Mouse (Mus musculus) neural tube, embryonic 10.5 days (tissue): Measurements from ENCODE around the gene Itga6.

ENCODE experiments used
- DNase-seq: peaks from one replicate; pipeline ENCODE4 v3.0.0-alpha.2; 2017; ENCODE audit warnings: low spot score; ENCODE audit errors: extremely low spot score

The Itga6 gene

GRCm38 (mm10) chr2:71837791-71838190 is 92.4 kb downstream of the Itga6 start:
- peak; percentile 76 for DNase-seq

DNA sequence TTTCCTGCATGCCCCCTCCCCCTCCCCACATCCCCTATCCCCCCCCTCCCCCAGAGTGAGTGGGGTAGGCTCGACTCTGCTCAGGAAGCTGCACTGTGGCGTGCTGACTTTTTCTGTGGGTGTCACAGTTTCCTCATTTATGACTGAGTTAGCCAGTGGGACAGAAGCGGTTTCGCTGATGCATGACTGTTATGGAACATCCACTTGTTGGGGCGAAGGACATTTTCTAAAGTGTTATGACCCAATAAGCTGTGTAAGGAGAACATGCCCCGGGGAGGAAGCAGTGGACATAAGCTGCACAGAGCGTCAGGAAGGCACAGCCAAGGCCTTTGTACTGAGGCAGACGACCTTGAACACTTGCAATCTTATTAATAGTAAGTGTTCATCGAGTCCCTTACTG is 97.9 kb downstream of the Itga6 start:
- DNase-seq, result no peak

DNA sequence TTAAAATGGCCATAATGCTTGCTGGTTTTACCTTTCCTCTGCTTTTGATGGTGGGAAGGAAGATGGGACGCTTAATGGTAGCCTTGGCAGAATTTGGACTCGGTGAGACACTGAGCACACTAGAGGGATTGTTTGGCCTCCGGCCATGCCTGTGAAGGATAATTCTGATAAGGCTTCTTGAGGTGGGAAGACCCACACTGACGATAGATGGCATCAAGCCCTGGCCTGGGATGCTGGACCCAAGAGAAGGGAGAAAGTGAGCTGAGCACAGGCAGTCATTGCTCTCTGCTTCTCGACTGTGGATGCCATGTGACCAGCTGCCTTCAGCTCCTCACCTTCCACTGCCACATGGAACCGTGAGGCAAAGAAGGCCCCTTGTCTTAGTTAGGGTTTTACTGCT is 99.5 kb downstream of the Itga6 start:
- DNase-seq, result no peak

- peak; percentile 61 for DNase-seq
Measured at GRCm38 (mm10) chr2:71852161-71852560, 106.7 kb downstream of the Itga6 start.

GRCm38 (mm10) chr2:71855076-71855475 is 109.7 kb downstream of the Itga6 start:
- DNase-seq, result no peak

DNA sequence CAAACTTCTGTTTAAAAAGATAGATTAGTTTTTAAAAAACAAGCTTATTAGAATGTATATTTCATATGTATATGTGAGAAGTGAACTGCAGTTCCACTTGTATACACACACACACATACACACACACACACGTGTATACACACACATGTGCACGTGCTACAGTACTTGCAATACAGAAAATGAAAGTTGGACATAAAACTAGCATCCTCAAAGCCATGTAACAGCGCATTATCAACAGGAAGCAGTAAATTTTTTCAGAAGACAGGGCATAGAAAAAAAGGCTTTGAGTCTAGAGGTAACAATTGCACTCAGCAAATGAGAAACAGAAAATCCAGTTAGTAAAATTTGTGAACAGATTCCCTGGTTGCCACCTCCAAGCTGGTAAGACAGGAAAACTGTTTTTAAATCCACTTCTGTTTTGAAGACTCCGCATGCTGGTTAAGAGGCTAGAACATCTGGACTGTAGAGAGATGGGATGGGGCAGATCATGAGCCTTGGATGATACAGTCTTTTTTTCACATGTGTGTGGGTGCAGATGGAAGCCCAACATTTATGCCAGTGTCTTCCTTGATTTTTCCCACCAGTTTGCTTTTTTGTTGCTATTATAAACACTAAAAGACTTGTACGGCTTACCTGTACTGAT is 118.2 kb downstream of the Itga6 start:
- no peak for DNase-seq

DNA sequence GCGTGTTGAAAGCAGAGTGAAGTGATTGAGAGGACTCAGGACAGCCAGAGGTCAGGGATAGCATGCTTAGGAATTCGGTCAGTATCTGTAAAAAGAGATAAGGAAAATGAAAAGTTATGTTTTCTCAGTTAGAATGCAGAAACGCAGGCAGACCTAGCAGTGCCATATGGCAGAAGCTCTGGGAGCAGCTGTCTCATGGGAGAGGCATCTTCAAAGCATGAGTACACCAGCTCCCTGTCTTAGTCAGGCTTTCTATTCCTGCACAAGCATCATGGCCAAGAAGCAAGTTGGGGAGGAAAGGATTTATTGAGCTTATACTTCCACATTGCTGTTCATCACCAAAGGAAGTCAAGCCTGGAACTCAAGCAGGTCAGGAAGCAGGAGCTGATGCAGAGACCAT is 119.6 kb downstream of the Itga6 start:
- DNase-seq, result no peak

- no peak for DNase-seq
Measured at GRCm38 (mm10) chr2:71865935-71866334, 120.5 kb downstream of the Itga6 start.

DNA sequence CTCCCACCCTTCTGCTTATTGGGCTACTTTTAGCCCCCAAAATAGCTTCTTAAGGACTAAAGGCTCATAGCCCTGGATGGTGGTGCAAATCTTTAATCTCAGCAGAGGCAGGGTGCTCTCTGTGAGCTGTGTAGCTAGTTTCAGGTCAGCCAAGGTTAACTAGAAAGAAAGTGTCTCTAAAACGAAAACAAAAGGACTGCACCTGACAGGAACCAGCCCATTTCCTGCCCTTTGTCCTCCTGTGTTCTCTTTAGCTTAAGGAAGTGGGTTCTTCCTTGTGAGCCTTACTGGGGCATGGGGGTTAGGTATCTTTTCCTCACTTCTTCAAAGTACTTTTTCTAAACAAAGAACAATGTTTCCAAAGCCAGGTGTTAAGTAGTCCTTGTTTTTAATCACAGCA is 121.1 kb downstream of the Itga6 start:
- no peak for DNase-seq

DNA sequence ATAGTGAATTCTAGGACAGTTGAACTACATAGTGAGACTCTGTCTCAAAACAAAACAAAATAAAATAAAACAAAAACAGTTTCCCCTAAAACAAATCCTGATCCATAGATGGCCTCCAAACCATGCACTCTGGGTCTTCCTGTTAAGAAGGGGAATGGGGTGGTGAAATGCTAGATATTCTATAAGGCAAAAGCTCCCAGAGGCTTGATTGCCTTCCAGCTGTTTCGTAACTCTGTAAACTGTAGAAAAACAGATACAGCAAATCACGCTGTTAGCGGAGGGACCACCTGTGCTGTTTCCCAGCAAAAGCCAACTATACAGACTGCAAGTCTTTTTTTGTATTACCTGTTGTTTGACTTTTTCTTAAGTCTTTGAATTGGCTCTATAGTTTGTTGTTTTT is 121.6 kb downstream of the Itga6 start:
- no peak for DNase-seq

DNA sequence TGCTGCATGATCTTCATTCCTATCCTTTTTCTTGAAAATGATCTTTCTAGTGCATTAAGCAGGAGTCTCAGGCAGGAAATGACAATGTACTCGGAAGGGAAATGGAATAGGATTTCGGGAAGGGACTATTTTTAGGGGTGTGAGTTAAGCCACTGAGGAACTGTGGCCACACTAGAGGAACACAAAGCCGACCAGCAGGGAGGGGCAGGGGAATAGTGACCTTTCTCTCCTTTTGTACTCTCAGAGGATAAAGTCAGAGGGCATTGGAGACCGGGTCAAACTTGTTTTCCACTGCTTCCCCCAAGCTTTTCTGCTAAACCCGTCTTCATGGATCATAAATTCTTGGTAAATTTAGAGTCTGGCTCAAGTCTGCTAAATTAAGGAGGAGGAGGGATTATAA is 122.1 kb downstream of the Itga6 start:
- DNase-seq, result no peak

DNA sequence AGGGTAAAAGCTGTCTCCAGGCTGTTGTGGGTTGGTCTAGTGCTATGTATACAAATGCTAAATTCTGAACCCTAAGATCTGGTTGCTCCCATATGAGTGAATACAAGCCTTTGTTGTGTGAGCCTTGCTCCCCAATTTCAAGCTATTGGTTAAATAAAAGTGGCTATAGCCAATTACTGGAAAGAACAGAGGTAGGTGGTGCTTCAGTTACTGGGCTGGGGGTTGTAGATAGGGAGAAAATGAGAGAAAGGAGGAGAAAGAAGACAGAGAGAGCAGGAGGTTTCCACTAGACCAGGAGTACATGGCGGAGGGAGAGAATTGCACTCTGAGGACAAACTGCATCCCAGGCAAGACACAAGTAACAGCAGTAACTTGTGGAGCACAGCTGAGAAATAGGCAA is 122.8 kb downstream of the Itga6 start:
- DNase-seq, result no peak

DNA sequence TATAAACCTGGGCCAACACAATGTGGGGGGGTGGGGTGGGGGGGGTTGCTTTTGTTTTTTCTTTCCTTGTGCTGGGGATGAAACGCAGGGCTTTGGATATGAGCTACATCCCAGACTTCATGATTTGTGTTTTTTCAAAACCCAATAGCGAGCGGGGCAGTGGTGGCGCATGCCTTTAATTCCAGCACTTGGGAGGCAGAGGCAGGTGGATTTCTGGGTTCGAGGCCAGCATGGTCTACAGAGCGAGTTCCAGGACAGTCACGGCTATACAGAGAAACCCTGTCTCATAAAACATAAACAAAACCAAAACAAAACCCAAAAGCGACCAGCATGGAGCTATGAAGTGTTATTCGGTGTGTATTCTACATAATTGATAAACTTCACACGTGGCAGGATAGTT is 126.7 kb downstream of the Itga6 start:
- DNase-seq, result no peak

GRCm38 (mm10) chr2:71872801-71873443 is 127.5 kb downstream of the Itga6 start, which contains the start of gene Pdk1:
TSS of gene Pdk1 (plus strand) at chr2:71873224.
- DNase-seq, result peak; percentile 95

DNA sequence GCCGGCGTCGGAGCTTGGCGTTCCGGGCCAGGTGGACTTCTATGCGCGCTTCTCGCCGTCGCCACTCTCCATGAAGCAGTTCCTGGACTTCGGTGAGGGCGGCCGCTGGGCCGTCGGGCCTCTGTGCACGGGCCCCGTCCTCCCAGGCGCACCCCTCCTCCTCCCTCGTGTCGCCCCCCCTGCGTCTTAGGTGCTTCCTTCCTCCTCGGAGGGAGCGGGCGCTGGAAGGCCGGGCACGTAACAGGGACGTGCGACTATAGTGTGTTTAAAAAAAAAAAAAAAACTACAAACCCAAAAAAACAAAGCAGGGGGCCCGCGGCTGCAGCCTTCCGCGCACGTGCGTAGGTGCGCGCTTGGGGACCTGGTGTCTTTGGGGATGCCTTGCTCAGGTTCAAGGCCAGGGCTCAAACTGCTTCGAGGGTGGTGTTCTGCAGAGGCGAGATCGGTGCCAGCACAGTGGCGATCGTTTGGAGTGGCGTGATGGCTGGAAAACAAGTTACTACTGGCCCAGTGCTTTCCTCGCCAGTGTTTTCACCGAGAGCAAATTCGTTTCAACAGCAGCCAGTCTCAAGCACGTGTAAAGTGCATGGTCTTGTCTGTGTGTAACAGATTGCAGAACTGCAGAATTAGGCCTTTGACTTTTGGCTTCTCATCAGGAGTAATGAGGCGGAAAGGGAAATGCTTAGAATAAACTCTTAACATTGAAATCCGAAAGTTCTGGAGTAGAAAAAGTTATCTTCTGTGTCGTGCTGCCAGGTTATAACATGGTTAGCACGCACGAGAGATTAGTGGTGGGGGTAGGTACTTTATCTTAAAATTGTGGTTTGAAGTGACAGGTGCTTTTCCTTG is 128.3 kb downstream of the Itga6 start:
- DNase-seq, result no peak

DNA sequence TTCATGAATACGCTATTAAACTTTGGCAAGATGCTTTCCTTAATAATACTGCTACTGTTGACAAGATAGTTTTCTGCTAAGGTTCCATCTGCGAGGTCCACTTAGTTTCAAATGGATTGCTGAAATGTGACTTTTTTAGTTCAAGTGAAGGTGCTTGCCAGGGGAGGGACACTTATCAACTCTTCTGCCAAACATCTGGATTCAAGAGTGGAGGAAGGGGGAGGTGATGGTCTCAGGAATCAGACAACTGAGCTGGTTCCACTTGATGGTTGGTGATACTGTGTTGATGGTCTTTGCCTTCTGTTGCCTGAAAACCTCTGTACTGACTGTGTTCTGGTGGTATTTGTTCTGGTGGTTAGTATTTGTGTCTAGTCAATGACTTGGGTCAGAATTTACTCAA is 129.0 kb downstream of the Itga6 start:
- DNase-seq, result no peak

GRCm38 (mm10) chr2:71874836-71875235 is 129.4 kb downstream of the Itga6 start:
- no peak for DNase-seq

DNA sequence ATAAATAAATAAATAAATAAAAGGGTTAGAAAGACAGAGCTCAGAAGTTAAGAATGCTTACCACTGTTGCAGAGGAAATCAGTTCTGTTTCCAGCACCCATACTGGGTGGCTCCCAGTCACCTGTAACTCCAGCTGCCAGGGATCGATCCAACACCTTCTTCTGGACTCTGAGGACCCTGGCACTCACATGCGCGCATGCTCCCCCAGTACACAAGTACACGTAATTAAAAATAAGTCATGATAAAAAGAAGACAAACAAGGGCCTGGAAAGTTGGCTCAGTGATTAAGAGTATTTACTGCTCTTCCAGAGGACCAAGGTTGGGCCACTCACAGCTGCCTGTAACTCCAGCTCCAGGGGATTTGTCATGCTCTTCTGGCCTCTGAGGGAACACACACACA is 132.4 kb downstream of the Itga6 start:
- DNase-seq, result no peak

DNA sequence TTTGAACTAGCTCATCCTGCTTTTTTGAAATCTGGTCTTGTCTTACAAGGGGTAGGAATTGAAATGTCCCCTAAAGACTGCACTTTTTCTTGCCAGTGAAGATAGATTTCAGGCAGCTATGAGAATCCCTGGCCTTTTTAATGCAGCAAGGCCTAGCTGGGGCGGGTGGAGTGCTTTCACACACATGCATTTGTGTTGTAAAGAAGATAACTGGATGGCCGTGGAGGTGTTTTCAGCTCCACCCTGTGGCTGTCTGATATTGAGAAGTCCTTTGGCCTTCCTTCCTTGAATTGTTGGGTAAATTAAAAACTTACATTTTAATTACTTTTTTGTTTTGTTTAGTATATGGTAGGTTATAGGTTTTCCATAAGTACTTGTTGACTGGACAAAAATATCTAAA is 133.0 kb downstream of the Itga6 start:
- DNase-seq, result no peak

DNA sequence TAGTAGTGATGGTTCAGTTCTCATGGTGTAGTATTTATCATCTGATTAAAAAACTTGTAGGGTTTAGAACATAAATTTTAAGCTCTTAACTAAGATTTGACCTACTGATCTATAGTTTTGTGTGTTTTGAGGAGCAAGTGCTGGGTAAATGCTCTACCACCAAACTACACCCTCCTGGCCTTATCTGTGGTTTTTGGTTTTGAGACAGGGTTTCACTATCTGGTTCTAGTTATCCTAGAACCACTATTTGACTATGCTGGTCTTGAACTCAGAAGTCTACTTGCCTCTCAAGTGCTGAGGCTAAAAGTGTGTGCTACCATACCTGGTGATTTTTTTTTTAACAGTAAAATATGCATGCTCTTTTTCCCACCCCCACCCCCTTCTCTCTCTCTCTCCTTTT is 133.5 kb downstream of the Itga6 start:
- no peak for DNase-seq

GRCm38 (mm10) chr2:71882914-71883651 is 137.7 kb downstream of the Itga6 start:
- DNase-seq, result no peak

DNA sequence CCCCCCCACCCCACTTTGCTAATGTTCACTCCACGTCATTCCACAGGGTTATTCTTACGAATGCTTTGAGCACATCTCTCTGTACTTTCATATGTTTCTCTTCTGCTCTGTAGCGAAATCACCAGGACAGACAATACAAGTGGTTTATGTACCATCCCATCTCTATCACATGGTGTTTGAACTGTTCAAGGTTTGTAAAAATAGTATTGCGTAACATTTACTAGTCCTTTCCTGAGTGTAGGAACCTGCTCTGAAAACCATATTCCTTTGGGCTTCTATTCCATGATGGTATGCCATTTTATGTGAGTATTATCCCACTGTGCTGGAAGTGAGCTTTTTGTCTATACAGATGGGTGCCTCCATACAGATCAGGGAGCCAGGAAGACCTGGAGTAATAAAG is 141.9 kb downstream of the Itga6 start:
- no peak for DNase-seq
